Mouse (Mus musculus): ENCODE results near the gene Kdelc2. TPM values are rescaled to one million over a fixed set of nuclear protein-coding genes. Genes with fewer than 3 reads are reported as not detected.

The Kdelc2 gene
- total RNA-seq, 2 experiments from 2014 or later, result 0.15 to 2.1 TPM

GRCm38 (mm10) chr9:53381113-53381615 is 2.7 kb upstream of the Kdelc2 start:
- no peak for ATAC-seq (replicated peaks; ENCODE audit: low FRiP score, poor library complexity, severe bottlenecking)

- ATAC-seq (replicated peaks; ENCODE audit: low FRiP score, poor library complexity, severe bottlenecking), result no peak
Measured at GRCm38 (mm10) chr9:53384873-53385272, 1.0 kb downstream of the Kdelc2 start.

GRCm38 (mm10) chr9:53387431-53387830 is 3.6 kb downstream of the Kdelc2 start:
- ATAC-seq (replicated peaks; ENCODE audit: low FRiP score, poor library complexity, severe bottlenecking), result no peak

- ATAC-seq (replicated peaks; ENCODE audit: low FRiP score, poor library complexity, severe bottlenecking), result no peak
Measured at GRCm38 (mm10) chr9:53389109-53389508, 5.3 kb downstream of the Kdelc2 start.

GRCm38 (mm10) chr9:53390136-53390535 is 6.3 kb downstream of the Kdelc2 start:
- no peak for ATAC-seq (replicated peaks; ENCODE audit: low FRiP score, poor library complexity, severe bottlenecking)

- ATAC-seq (replicated peaks; ENCODE audit: low FRiP score, poor library complexity, severe bottlenecking), result no peak
Measured at GRCm38 (mm10) chr9:53397685-53398387, 14.0 kb downstream of the Kdelc2 start.

GRCm38 (mm10) chr9:53398388-53398700 is 14.5 kb downstream of the Kdelc2 start:
- ATAC-seq (replicated peaks; ENCODE audit: low FRiP score, poor library complexity, severe bottlenecking), result no peak

GRCm38 (mm10) chr9:53399537-53399936 is 15.7 kb downstream of the Kdelc2 start:
- no peak for ATAC-seq (replicated peaks; ENCODE audit: low FRiP score, poor library complexity, severe bottlenecking)

- no peak for ATAC-seq (replicated peaks; ENCODE audit: low FRiP score, poor library complexity, severe bottlenecking)
Measured at GRCm38 (mm10) chr9:53400696-53401095, 16.9 kb downstream of the Kdelc2 start.

- no peak for ATAC-seq (replicated peaks; ENCODE audit: low FRiP score, poor library complexity, severe bottlenecking)
Measured at GRCm38 (mm10) chr9:53401146-53401545, 17.3 kb downstream of the Kdelc2 start.

- no peak for ATAC-seq (replicated peaks; ENCODE audit: low FRiP score, poor library complexity, severe bottlenecking)
Measured at GRCm38 (mm10) chr9:53402291-53402711, 18.5 kb downstream of the Kdelc2 start, which contains the start of gene 4930550C14Rik. TSS of gene 4930550C14Rik (plus strand) at chr9:53402325.

- ATAC-seq (replicated peaks; ENCODE audit: low FRiP score, poor library complexity, severe bottlenecking), result no peak
Measured at GRCm38 (mm10) chr9:53402991-53403390, 19.2 kb downstream of the Kdelc2 start.

- ATAC-seq (replicated peaks; ENCODE audit: low FRiP score, poor library complexity, severe bottlenecking), result no peak
Measured at GRCm38 (mm10) chr9:53404050-53404752, 20.4 kb downstream of the Kdelc2 start.

- ATAC-seq (replicated peaks; ENCODE audit: low FRiP score, poor library complexity, severe bottlenecking), result peak; percentile 49
Measured at GRCm38 (mm10) chr9:53404753-53405722, 21.2 kb downstream of the Kdelc2 start.

GRCm38 (mm10) chr9:53408548-53408947 is 24.7 kb downstream of the Kdelc2 start:
- no peak for ATAC-seq (replicated peaks; ENCODE audit: low FRiP score, poor library complexity, severe bottlenecking)

GRCm38 (mm10) chr9:53408953-53409361 is 25.1 kb downstream of the Kdelc2 start:
- no peak for ATAC-seq (replicated peaks; ENCODE audit: low FRiP score, poor library complexity, severe bottlenecking)

- ATAC-seq (replicated peaks; ENCODE audit: low FRiP score, poor library complexity, severe bottlenecking), result no peak
Measured at GRCm38 (mm10) chr9:53409427-53409826, 25.6 kb downstream of the Kdelc2 start.

- ATAC-seq (replicated peaks; ENCODE audit: low FRiP score, poor library complexity, severe bottlenecking), result peak; percentile 90
Measured at GRCm38 (mm10) chr9:53422133-53422896, 38.5 kb downstream of the Kdelc2 start.

GRCm38 (mm10) chr9:53426726-53427125 is 42.9 kb downstream of the Kdelc2 start:
- ATAC-seq (replicated peaks; ENCODE audit: low FRiP score, poor library complexity, severe bottlenecking), result 0 out of 2 replicates have a peak, but pooled peaks have one; percentile 46
